Comparison of ENCODE assay signal across 25 mouse cellular contexts in genomic region chr6:146616670-146617069, GRCm38 (mm10). TPM values are rescaled to one million over a fixed set of nuclear protein-coding genes. Genes with fewer than 3 reads are reported as not detected.
DNase-seq lines count a peak whose midpoint lies in the region; ATAC-seq lines count a peak whose summit lies in the region.
"Had no signal": no experiment of that assay in that cellular context is flagged by ENCODE, and none has a peak within 500 bp of the region (broad histone marks: within the 10 kb centered on the region; RNA-seq: fewer than 3 reads in every experiment).

No protein-coding gene starts in this region.

- H3K4me2 ChIP-seq in liver, embryonic 12.5 days: no peak overlapping the region
- H3K4me2 ChIP-seq in intestine, embryonic 16.5 days (ENCODE audit: low read depth, low read length): no peak overlapping the region
- H3K4me2 ChIP-seq: embryonic facial prominence, embryonic 12.5 days; embryonic facial prominence, embryonic 15.5 days; hindbrain, embryonic 13.5 days had no signal

- peak overlapping the region; percentile 25; the same call in 1 of the 2 replicates for H3K27ac ChIP-seq in liver, embryonic 12.5 days
- no peak overlapping the region for H3K27ac ChIP-seq in intestine, embryonic 16.5 days (ENCODE audit: low read length)
- H3K27ac ChIP-seq: embryonic facial prominence, embryonic 12.5 days; embryonic facial prominence, embryonic 15.5 days; gastrocnemius, adult 2 months; heart, adult 2 months; heart, embryonic 10.5 days; hindbrain, embryonic 13.5 days; hindbrain, postnatal 0 days had no signal

- ATAC-seq in liver, embryonic 12.5 days: no peak
- peak; percentile 60 for ATAC-seq in intestine, embryonic 16.5 days
- ATAC-seq: forebrain, embryonic 14.5 days; forebrain, postnatal 0 days; hindbrain, postnatal 0 days; Patski had no signal

- H3K4me1 ChIP-seq in liver, embryonic 12.5 days: peaks cover 39% of the 10 kb centered on the region
- no peaks in the 10 kb centered on the region for H3K4me1 ChIP-seq in intestine, embryonic 16.5 days (ENCODE audit: control insufficient read depth, insufficient read depth, low read length)
- H3K4me1 ChIP-seq: embryonic facial prominence, embryonic 12.5 days; embryonic facial prominence, embryonic 15.5 days; hindbrain, embryonic 13.5 days had no signal

- H3K9ac ChIP-seq in liver, embryonic 12.5 days: no peak overlapping the region
- H3K9ac ChIP-seq in intestine, embryonic 16.5 days (ENCODE audit: low read depth, low read length): no peak overlapping the region
- H3K9ac ChIP-seq: embryonic facial prominence, embryonic 12.5 days; embryonic facial prominence, embryonic 15.5 days; forebrain, postnatal 0 days; hindbrain, embryonic 13.5 days had no signal

- DNase-seq in liver: no peak
- DNase-seq in 3T3-L1 (ENCODE audit: low read depth, low spot score): peak; percentile 73
- DNase-seq in induced T-regulatory cell, adult 2 months (ENCODE audit: low read depth): peak; percentile 36
- no peak for DNase-seq in kidney, postnatal 14 days
- DNase-seq in adrenal gland, adult (ENCODE audit: inconsistent age in 2 of 2, low spot score in 1 of 2): no peak
- DNase-seq: adrenal gland, adult 2 months; adrenal gland, postnatal 14 days; cerebellum, adult 11 months; cerebellum, adult 2 months; cerebellum, adult 9-11 months; cerebellum, postnatal 25 days; forebrain, postnatal 0 days; gastrocnemius, adult 2 months; gastrocnemius, postnatal 14 days; heart, adult 2 months; kidney, adult 11 months had no signal

- peaks cover 99% of the 10 kb centered on the region for H3K36me3 ChIP-seq in liver, embryonic 12.5 days
- peaks cover 19% of the 10 kb centered on the region for H3K36me3 ChIP-seq in intestine, embryonic 16.5 days (ENCODE audit: control insufficient read depth, insufficient read depth, low read length)

- H3K4me3 ChIP-seq in liver, embryonic 12.5 days: no peak overlapping the region
- no peak overlapping the region for H3K4me3 ChIP-seq in intestine, embryonic 16.5 days (ENCODE audit: low read length)
- H3K4me3 ChIP-seq: embryonic facial prominence, embryonic 12.5 days; embryonic facial prominence, embryonic 15.5 days; gastrocnemius, adult 2 months; heart, adult 2 months; heart, embryonic 10.5 days; hindbrain, embryonic 13.5 days had no signal

- H3K9me3 ChIP-seq in liver, embryonic 12.5 days (replicated peaks): no peaks in the 10 kb centered on the region
- no peaks in the 10 kb centered on the region for H3K9me3 ChIP-seq in intestine, embryonic 16.5 days (ENCODE audit: control insufficient read depth, low read length)
- H3K9me3 ChIP-seq: embryonic facial prominence, embryonic 12.5 days; embryonic facial prominence, embryonic 15.5 days; heart, embryonic 10.5 days; hindbrain, embryonic 13.5 days had no signal

- WGBS in liver, embryonic 12.5 days (ENCODE audit: insufficient replicate concordance): 84% methylated on average over 2 of the region's 2 CpGs
- 81% methylated on average over 2 of the region's 2 CpGs for WGBS in intestine, embryonic 16.5 days

- no peaks in the 10 kb centered on the region for H3K27me3 ChIP-seq in liver, embryonic 12.5 days (replicated peaks)
- no peaks in the 10 kb centered on the region for H3K27me3 ChIP-seq in intestine, embryonic 16.5 days (replicated peaks; ENCODE audit: control insufficient read depth, insufficient read depth, low read length)
- H3K27me3 ChIP-seq: embryonic facial prominence, embryonic 12.5 days; embryonic facial prominence, embryonic 15.5 days; hindbrain, embryonic 13.5 days; Patski had no signal

RNA-seq across cellular contexts. Expression of gene Med21, which starts 25.7 kb away (rescaled TPM):
- polyA plus RNA-seq in liver, embryonic 12.5 days (2016; fragmentation: Nextera tagmentation; extraction: Ambion mirVana): 72.8 and 77.8 TPM in 2 replicates
- polyA plus RNA-seq in intestine, embryonic 16.5 days (2015; fragmentation: Nextera tagmentation; extraction: Ambion mirVana): 105 and 110 TPM in 2 replicates

RNA-seq across cellular contexts. Expression of gene Tm7sf3, which starts 26.0 kb away (rescaled TPM):
- polyA plus RNA-seq in liver, embryonic 12.5 days (2016; fragmentation: Nextera tagmentation; extraction: Ambion mirVana): 40.5 TPM in 2 replicates
- polyA plus RNA-seq in intestine, embryonic 16.5 days (2015; fragmentation: Nextera tagmentation; extraction: Ambion mirVana): 33.2 and 36.7 TPM in 2 replicates

RNA-seq across cellular contexts. Expression of gene Ints13, which starts 39.0 kb away (rescaled TPM):
- polyA plus RNA-seq in liver, embryonic 12.5 days (2016; fragmentation: Nextera tagmentation; extraction: Ambion mirVana): 50.9 and 52.2 TPM in 2 replicates
- polyA plus RNA-seq in intestine, embryonic 16.5 days (2015; fragmentation: Nextera tagmentation; extraction: Ambion mirVana): 44.3 and 47.4 TPM in 2 replicates

RNA-seq across cellular contexts. Expression of gene Fgfr1op2, which starts 39.7 kb away (rescaled TPM):
- polyA plus RNA-seq in liver, embryonic 12.5 days (2016; fragmentation: Nextera tagmentation; extraction: Ambion mirVana): 103 and 107 TPM in 2 replicates
- 86.0 and 86.6 TPM in 2 replicates for polyA plus RNA-seq in intestine, embryonic 16.5 days (2015; fragmentation: Nextera tagmentation; extraction: Ambion mirVana)

Comparison
In these comparisons a context has a peak if more than half of its experiments do, and no peak if none do; other contexts are left out.
1. DNase-seq: peak in 3T3-L1 (single experiment) and induced T-regulatory cell, adult 2 months (single experiment); none in liver (single experiment), kidney, postnatal 14 days (single experiment) and adrenal gland, adult (0 of 2).